Mouse (Mus musculus): ENCODE results near the gene Map3k15. TPM values are rescaled to one million over a fixed set of nuclear protein-coding genes. Genes with fewer than 3 reads are reported as not detected.

The Map3k15 gene
- polyA plus RNA-seq, 1 experiment from 2014 or later, result 0.48 TPM

Other genes with a start within 250 kb of the Map3k15 start
- 121 and 124 TPM in 2 replicates for gene Pdha1, start 150.0 kb downstream of the Map3k15 start, polyA plus RNA-seq (2015; fragmentation: Nextera tagmentation; extraction: Ambion mirVana)

Data from kidney, embryonic 15.5 days (tissue).